Mouse (Mus musculus) neural tube, postnatal 0 days (tissue): ENCODE measurements around the gene Praf2. TPM values are rescaled to one million over a fixed set of nuclear protein-coding genes. Genes with fewer than 3 reads are reported as not detected.

Experiments
- polyA plus RNA-seq: library from polyadenylated mRNA; unstranded; fragments of >200 nt; fragmentation: Nextera tagmentation; extraction: Ambion mirVana; gene quantifications from 2 replicates; pipeline ENCODE4 v1.2.1, GENCODE M21; 2015

Gene Praf2
- polyA plus RNA-seq: 127 and 148 TPM in 2 replicates

DNA sequence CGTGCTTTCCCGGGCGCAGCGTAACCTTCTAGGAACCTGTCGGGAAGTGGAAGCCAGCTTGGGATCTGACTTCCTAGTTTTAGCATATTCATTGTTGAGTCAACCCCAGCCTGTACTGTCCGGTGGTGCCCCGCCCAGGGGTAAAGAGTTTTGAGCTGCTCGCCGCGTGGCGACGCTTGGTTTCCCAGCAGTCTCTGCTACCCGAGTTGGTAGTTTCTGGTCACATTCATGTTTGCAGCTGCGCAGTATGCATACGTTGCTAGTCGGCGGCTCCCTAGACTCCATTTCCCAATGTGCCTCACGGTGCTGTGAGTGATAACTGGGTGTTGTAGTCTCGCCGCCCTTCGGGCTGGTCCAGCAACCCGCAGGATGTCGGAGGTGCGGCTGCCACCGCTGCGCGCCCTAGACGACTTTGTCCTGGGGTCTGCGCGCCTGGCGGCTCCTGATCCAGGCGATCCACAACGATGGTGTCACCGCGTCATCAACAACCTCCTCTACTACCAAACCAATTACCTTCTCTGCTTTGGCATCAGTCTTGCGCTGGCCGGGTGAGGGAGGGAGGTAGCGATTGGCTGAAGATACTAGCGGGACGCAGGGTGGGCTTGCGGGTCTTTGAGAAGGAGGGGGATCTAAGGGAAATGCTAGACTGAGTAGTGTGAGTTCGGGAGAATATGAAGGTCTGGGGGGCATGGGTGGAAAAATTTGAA is at the start of gene Praf2:
TSS of gene Praf2 (plus strand) at position 225 of the 707 bp plus-strand sequence.

DNA sequence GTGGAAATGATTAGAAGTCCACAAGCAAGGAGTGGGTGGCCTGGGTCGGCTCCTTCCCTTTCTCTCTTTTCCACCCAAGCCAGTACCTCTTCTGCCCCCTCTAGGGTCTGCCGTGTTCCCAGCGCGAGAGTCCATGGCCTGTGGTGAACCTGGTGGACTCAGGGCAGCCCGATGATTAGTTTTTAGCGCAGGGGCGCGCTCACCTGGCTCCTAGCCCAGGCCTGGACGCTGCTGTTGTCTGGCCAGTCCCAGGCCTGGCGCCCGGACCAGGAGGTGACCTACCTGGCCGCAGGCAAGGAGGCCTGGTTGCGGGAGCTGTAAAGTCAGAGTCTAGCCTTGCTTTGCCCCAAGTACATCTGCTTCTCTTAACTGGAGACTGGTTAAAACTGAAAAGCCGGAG is 47.4 kb upstream of the Praf2 start, which contains the start of gene Magix:
TSS of gene Magix (minus strand) at position 388 of the 400 bp plus-strand sequence.

DNA sequence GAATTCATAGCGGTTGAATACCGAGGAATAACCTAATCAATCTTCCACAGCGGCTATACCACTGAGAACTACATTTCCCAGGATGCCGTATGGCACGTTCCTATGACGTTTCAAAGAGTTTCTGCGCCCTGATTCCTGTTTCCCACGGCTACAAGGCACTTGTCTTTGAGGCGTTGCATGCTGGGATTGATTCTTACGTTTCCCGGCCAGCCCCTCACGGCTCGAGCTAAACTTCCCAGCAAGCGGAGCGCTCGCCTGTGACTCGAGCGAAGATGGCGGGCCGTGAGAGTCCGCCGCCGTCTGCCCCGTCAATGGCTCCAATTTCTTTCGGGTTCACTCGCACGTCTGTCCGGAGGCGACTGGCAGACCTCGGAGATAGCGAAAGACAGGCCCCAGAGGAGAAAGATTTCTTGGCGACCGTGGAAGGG is 31.3 kb upstream of the Praf2 start, which contains the start of gene Gpkow:
TSS of gene Gpkow (plus strand) at position 178 of the 428 bp plus-strand sequence.

DNA sequence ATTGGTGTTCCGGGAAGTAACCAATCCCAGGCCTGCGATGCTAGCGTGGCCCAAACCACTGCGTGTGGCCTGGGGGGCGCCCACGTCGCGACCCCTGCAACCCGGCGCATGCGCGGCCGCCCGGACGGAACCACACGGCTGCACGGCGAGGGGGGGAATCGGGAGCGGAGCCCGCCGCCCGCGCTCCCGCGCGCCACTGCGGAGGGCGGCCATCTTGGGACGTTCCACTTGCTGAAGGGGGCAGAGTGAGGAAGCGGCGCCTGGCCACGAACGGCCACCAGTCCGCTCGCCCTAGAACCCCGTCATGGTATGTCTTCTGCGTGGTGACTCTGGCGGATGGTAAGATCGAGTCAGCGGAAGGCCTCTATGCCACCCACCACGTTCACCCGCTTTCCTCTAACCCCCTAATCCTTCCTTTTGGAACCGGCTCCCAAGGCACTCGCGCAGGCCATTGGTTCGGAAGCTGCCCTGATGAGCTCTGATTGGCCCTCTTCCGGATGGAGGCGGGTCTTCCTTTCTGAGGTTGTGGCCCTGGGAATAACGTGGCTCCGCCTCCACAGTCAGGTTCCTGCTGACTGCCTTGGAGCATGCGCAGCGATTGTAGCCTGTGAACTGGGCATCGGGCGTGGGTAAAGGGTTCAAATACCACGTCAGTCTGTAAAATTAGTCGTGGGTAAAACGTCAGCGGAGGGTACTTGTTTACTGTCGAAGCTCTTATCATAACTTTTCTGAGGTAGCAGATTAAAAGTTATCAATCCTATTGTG is 13.9 kb upstream of the Praf2 start, which contains the start of gene Wdr45:
TSS of gene Wdr45 (plus strand) at position 199 of the 765 bp plus-strand sequence.

DNA sequence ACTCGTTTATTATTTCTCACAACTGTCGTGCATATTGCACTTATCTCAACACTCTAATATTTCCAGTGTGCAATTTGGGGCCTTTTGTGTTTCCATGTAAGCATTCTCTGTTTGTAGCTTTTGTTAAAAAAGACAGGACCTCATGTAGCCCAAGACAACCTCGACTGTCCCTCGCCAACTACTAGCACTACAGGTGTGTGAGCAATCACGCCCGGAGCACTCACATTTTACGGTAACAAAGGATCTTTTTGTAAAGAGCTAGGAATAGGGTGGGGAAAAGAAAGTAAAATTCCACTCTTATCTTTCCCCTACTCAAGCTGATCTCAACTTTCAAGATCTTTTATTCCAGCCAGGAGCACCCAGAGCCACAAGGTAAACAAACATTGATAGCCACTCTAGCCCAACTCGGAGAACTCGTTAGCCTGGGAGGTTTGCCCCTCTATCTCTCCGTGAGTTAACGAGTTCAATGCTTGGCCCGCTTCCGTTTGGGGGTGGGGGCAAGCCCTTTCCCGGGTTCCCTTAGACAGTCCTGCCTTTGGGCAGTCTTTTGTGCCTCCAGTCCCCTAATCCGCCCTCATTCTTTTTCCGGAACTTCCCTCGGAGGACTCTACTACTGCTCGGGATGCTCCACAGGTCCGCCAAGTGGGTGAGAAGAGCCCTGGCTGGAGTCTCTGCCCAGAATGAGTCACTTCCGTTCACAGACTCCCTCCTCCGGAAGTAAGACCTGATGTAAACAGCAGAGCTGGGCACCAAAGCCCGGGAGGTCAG is 6.5 kb upstream of the Praf2 start, which contains the start of gene Gm45208:
TSS of gene Gm45208 (plus strand) at position 732 of the 768 bp plus-strand sequence.

DNA sequence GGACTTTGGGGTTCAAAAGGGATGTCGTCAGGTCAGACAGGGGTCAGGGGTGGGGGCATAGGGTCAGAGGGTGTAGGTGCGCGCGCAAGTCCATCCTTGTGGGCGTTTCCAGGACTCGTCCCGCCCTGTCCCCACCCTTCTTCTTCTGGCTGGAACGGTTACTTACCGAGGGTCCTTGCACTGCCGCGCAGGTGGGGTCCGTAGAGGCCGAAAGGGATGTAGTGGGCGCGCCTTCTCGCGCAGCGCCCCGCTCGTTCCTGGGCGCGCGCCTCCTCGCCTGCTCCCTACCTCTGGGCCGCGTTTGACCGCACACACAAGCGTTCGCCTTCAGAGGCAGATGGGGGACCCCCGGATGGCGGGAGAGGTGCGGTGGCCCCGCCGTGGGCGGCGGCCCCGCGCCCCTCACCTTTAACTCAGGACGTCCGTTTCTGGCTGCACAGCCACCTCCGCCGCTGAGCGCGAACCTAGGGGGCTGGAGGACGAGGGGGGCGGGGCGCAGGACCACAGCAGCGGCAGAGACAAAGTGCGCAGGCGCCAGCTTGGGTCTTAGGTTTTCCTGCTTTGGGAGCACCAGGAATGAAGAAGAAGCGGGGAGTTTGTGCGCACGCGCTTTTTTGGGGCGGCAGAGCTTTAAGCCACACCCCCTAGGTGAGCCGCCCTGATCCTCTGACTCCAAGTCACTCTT is 22.3 kb downstream of the Praf2 start, which contains the start of gene Ccdc120:
TSS of gene Ccdc120 (minus strand) at position 474 of the 685 bp plus-strand sequence.

DNA sequence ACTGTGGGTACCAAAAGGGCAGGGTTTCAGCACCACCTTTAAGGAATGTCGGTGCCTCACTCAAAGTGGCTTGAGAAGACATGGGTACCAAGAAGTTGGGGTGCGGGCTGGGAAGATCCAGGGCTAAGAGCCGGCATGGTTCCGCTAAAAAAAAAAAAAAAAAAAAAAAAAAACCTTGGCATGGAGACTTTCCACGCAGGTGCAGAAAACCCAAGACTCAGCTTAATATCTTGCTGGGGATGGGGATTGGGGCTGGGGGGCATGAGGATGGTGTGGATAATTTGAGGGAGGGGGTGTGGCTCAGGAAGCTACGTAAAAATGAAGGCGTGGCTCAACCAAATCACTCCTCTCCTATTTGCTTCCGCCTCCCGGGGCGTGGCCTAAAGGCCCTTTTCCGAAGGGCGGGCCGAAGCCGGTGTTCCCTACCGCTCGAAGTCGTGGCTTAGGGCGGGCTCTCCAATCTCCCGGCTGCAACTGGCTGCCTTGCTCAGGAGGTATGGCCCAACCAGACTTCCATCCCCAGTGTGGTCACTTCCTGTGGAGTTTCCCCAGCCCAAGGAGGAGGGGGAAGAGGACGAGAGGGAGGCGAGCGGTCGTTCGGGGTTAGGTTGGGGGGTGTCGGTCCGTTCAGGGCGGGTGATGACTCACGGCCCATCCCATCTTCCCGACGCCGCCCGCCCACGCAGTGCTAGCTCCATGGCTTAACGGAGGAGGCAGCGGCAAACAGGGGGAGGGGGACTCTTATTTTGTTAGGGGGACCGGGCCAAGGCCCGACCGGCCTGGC is 34.1 kb downstream of the Praf2 start, which contains the start of gene Tfe3:
TSS of gene Tfe3 (plus strand) at position 424 of the 784 bp plus-strand sequence.

Other genes with a start within 250 kb of the Praf2 start
- gene Foxp3, start 154.8 kb upstream of the Praf2 start, polyA plus RNA-seq: 0.14 TPM in 1 of 2 replicates, not detected in the other
- 9.4 and 10.0 TPM in 2 replicates for gene Ppp1r3f, start 154.2 kb upstream of the Praf2 start, polyA plus RNA-seq
- gene Ccdc22, start 122.9 kb upstream of the Praf2 start, polyA plus RNA-seq: 19.7 and 20.6 TPM in 2 replicates
- 0.03 and 0.19 TPM in 2 replicates for gene Cacna1f, start 121.4 kb upstream of the Praf2 start, polyA plus RNA-seq
- gene Syp, start 90.0 kb upstream of the Praf2 start, polyA plus RNA-seq: 301 and 346 TPM in 2 replicates
- gene Prickle3, start 71.2 kb upstream of the Praf2 start, polyA plus RNA-seq: 1.6 and 1.8 TPM in 2 replicates
- gene Plp2, start 57.0 kb upstream of the Praf2 start, polyA plus RNA-seq: 24.1 and 30.5 TPM in 2 replicates
- gene Magix, start 47.2 kb upstream of the Praf2 start, polyA plus RNA-seq: 0.09 TPM in 1 of 2 replicates, not detected in the other
- 36.7 and 37.7 TPM in 2 replicates for gene Gpkow, start 31.3 kb upstream of the Praf2 start, polyA plus RNA-seq
- 32.1 and 33.5 TPM in 2 replicates for gene Wdr45, start 14.1 kb upstream of the Praf2 start, polyA plus RNA-seq
- 1.1 TPM in 1 of 2 replicates, not detected in the other for gene Gm45208, start 6.2 kb upstream of the Praf2 start, polyA plus RNA-seq
- gene Ccdc120, start 22.5 kb downstream of the Praf2 start, polyA plus RNA-seq: 38.8 and 40.7 TPM in 2 replicates
- gene Tfe3, start 34.1 kb downstream of the Praf2 start, polyA plus RNA-seq: 21.2 and 23.8 TPM in 2 replicates
- gene Gripap1, start 61.3 kb downstream of the Praf2 start, polyA plus RNA-seq: 52.2 and 56.6 TPM in 2 replicates
- 7.6 and 8.1 TPM in 2 replicates for gene Kcnd1, start 93.8 kb downstream of the Praf2 start, polyA plus RNA-seq
- gene Otud5, start 112.9 kb downstream of the Praf2 start, polyA plus RNA-seq: 34.5 and 38.3 TPM in 2 replicates
- gene Pim2, start 149.8 kb downstream of the Praf2 start, polyA plus RNA-seq: 27.0 and 30.5 TPM in 2 replicates
- 50.9 and 54.9 TPM in 2 replicates for gene Slc35a2, start 155.6 kb downstream of the Praf2 start, polyA plus RNA-seq
- gene Pqbp1, start 170.8 kb downstream of the Praf2 start, polyA plus RNA-seq: 190 and 200 TPM in 2 replicates
- 124 and 134 TPM in 2 replicates for gene Timm17b, start 170.9 kb downstream of the Praf2 start, polyA plus RNA-seq
- gene Gm10491, start 179.4 kb downstream of the Praf2 start, polyA plus RNA-seq: not detected in 2 replicates
- gene Gm10490, start 181.1 kb downstream of the Praf2 start, polyA plus RNA-seq: not detected in 2 replicates
- 611 and 654 TPM in 2 replicates for gene Pcsk1n, start 191.4 kb downstream of the Praf2 start, polyA plus RNA-seq
- not detected in 2 replicates for gene Eras, start 200.2 kb downstream of the Praf2 start, polyA plus RNA-seq
- gene Hdac6, start 219.4 kb downstream of the Praf2 start, polyA plus RNA-seq: 43.4 and 50.9 TPM in 2 replicates
- not detected in 2 replicates for gene Gata1, start 249.6 kb downstream of the Praf2 start, polyA plus RNA-seq